Mouse (Mus musculus) mouse trophoblast stem cell (cell line): ENCODE measurements around the gene Rad1.
"Not testable (repeated sequence)": the region's sequence is repeated elsewhere in the genome, so short reads cannot be mapped to it uniquely, and the experiment has no call there.

Experiments
- in situ Hi-C, 2 experiments: fragments of 300-500 bp; cut with MseI, MboI; formaldehyde crosslinking; loops; 2 replicates in 1 of 2; 3 replicates in 1 of 2; pipeline ENCODE4 v1.15.1; 2025

Gene Rad1

DNA sequence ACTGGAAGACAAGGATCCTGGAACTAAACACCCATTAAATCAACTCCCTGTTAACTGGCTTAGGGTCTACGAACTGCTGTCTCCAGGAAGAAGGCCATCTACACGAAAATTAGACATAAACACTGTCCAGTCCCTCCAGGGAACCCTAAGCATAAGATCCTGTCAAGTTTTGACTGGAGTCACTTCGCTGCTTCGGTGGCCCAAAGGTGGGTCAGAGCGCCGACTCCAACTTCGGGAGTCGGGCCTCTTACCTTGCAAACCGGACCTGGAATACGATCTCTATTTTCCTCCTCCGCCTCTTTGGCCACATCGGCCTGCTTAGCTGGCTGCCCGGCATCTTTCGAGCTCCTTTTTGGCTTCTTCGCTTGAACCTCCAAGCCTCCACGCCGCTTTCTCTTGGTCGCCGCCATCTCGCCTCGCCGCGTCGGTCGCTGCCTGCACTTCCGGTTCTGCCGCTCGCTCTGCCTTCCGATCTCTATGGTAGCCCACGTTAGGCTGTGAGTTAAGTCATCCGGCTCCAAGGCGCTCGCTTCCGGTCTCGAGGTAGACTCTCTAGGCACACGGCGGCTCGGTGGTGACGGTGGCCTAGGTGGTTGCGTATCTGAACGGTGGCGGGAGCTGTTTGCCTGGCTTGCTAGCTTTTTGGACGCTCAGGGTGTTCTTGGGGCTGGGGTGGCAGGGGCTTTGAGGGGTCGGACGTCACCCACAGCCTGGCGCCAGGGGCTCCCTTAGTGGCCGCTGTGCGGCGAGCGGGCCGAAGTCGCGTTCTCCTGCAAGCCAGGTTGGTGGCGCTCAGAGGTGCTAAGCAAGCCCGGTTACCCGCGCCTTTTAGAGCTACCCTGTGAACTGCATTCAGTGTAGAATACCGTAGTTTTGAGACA lies at the start of gene Rad1, which contains the start of gene Brix1:
Gene Rad1, plus strand, starts transcription at position 535 of the 881 bp plus-strand sequence.
Gene Brix1, minus strand, starts transcription at position 464 of the 881 bp plus-strand sequence.
- in situ Hi-C loops = no loop called here

DNA sequence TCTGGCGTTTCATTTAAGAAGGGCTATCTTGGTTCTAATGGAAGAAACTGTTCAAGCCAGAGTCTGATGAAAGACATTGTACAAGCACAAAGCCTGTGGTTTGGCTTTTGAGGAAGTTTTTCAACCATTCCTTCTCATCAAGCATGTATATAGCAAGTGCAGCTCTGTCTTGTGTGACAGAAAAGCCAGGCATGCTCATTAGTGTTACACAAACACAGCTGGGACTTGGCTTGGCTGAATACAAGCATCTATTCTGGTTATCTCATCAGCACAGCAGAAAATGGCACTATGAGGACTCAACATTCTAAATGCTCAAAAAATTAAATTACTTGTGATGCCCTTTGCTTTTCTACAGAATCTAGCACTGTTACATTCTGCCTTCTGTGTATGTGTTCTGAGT lies 48.9 kb upstream of the Rad1 start:
- in situ Hi-C loops = no loop called here

DNA sequence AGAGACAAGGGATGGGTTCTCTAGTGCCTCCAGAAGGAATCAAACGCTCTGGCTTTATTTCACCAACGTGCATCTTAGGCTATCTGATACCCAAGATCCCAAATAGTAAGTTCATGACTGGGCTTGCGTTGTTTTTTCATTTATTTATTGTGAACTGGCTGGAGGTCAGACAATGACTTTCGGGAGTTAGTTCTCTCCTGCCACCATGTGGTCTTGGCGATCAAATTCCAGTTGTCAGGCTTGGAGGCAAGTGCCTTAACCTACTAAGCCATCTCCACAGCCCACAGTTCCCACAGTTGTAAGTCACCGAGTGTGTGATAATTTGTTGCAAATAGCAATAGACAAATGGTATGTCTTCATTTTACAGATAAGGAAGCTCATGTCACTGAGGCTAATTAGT lies 45.9 kb upstream of the Rad1 start:
- in situ Hi-C loops = no loop called here

GRCm38 (mm10) chr15:10441493-10441892 lies 44.3 kb upstream of the Rad1 start:
- in situ Hi-C loops = no loop called here

- in situ Hi-C loops = no loop called here
These were observed 43.5 kb upstream of the Rad1 start for GRCm38 (mm10) chr15:10442275-10442674.

GRCm38 (mm10) chr15:10447102-10447501 lies 38.7 kb upstream of the Rad1 start:
- in situ Hi-C loops = no loop called here

DNA sequence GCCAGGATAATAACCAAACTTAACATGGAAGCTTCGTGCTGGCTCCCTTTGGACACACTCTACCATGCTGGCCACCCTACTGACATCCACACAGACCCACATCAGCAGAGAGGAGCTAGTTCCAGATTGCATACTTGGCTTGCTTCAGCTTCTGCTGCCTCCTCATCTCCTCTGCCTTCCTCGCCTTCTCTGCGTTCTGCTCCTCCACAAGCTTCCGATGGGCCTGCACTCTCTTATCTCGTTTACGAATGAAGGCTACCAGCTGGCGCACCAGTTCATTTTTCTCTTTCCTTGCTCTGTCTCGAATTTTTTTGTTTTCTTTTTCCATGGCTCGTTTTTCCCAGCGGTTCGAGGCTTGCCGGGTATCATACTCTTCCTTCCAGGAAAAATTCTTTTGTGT lies 24.8 kb upstream of the Rad1 start:
- in situ Hi-C loops = no loop called here

DNA sequence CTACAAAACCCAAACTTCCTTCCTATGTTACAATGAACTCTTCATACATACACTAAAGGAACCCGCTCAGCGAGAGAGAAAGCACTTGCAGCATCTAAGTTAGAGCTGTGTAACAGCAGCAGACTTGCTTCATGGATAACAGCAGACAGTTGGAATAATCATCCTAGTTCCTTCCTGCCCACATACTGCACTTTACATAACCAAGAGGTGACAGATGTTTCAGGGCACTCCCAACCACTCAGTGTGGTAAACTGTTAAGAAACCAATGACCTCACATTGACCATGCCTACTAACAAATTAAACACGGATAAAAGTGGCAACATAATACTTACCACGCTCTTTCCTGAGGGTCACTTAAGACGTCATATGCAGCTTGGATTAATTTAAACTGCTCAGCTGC lies 22.3 kb upstream of the Rad1 start:
- in situ Hi-C loops = no loop called here

DNA sequence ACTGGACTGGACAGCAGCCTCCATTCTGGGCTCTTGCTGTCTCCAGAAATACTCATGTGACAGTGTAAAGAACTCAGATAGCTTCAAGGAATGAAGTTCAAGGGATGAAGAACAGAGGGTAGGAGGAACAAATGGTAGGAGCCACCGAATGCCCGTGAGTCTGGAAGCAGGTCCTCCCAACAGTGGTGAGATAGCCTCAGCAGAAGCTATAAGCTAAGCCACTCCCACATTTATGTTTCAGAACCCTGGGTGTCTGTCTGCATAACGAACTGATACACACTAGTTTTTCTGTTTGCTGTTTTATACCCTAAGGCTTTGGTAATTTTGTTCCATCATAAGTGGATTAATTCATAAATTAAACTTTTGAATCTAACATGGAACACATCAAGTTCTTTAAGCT lies 21.1 kb upstream of the Rad1 start:
- in situ Hi-C loops = no loop called here

- in situ Hi-C loops = no loop called here
These were observed 17.1 kb upstream of the Rad1 start for GRCm38 (mm10) chr15:10468761-10469160.

DNA sequence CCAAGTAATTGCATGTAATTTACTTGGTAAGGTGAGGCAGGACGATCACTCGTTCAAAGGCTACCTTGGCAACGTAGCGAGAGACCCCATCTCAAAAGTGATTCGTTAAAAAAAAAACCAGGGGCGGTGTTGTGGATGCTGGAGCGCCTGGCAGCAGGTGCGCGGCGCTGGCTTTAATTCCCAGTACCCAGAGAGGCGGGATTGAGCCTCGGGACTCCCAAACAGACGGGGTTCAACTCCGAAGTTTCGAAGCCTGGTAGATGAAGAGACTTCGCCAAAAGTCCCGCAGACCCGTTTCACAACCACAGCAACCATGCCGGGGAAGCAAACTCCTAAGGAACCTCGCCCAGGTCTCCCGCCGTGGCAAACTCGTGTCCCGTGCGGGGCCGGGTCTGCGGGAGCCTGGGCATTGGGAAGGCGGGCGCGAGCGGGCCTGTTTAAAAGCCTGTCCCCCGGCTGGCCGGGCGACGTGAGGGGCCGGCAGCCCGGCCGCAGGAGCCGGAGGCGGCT lies 16.1 kb upstream of the Rad1 start:
- in situ Hi-C loops = no loop called here

GRCm38 (mm10) chr15:10470151-10470831 lies 15.5 kb upstream of the Rad1 start, which contains the start of gene Dnajc21:
Gene Dnajc21, minus strand, starts transcription at chr15:10470516.
- in situ Hi-C loops = no loop called here

DNA sequence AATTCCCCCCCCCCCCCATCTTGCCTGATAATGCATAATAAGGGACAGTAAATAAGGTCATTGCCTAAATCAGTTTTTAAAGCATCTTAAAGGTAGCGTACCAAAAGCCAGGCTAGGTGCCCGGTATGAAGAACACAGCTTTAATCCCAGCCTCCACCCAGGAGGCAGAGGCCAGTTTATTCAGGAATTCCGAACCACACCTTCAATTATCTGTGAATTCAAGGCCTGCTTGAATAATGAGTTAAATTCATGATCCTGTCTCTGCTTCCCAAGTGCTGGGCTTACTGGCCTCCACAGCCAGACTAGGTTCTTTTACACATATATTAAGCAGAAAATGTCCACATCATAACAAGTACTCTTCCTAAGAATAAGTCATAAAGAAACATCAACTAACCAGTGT lies 14.9 kb upstream of the Rad1 start:
- in situ Hi-C loops = no loop called here

- in situ Hi-C loops = no loop called here
These were observed 584 bp downstream of the Rad1 start for GRCm38 (mm10) chr15:10486365-10486839.

DNA sequence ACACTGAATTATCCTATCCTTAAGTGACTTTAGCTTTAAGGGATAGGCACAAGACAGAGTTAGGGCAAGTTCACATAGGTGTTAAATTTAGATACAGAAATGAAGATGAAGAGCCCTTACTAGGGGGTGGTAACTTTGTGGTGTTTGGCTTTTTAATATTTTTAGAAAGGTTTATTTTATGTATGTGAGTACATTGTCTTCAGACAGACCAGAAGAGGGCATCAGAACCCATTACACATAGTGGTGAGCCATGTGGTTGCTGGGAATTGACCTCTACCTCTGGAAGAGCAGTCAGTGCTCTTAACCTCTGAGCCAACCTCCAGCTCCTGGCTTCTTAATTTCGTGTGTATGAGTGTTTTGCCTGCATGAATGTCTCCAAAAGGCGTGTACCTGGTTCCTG lies 1.4 kb downstream of the Rad1 start:
- in situ Hi-C loops = no loop called here

DNA sequence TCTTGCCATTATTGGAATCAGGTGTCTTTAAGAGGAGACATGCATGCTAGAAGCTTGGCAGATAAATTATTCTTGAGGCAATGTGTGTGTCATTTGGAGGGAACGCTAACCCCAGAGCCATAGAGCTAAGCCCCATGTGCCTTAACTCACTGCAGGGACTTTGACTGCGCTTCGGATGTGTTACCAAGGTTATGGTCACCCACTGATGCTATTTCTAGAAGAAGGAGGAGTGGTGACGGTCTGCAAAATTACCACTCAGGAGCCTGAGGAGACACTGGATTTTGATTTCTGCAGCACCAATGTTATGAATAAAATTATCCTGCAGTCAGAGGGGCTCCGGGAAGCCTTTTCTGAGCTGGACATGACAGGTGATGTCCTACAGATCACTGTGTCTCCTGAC lies 4.3 kb downstream of the Rad1 start:
- in situ Hi-C loops = no loop called here

- in situ Hi-C loops = no loop called here
These were observed 10.1 kb downstream of the Rad1 start for GRCm38 (mm10) chr15:10495944-10496343.

DNA sequence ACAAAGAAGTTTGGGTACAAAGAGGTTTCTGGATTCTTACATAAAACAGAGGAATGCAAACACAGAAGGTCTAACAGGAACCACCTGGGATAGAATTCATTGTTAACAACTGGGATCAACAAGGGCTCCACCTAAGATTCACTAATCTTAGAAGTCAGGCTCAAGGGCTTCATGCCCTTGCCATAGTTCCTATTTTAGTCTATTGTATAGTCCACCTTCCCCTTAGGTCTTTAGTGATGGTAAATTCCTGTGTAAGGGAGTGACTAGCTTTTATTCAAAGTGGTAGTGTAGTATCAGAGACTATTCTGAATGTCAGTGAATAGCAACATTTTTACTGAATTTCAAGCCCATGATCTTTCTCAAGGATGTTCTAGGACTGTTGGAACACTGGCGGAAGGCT lies 10.9 kb downstream of the Rad1 start:
- in situ Hi-C loops = not testable (repeated sequence)

GRCm38 (mm10) chr15:10499593-10499992 lies 13.8 kb downstream of the Rad1 start:
- in situ Hi-C loops = no loop called here

DNA sequence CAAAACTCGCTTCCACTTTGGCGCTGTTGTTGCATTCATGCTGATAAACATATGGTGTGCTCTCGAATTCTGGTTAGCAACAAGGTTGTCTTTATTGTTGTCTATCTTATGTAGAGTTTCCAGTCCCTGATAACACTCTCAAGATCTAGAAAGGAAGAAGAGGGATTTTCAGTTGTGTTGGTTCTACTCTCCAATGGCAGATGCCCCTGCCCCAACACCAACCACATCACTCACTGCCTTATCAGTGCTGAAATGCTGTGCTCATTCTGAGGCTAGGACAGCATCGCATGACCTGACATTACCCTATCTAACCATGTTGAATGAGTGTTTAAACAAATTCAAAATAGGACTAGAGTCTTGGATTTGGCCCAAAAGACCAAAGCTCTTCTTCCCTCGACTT lies 14.2 kb downstream of the Rad1 start:
- in situ Hi-C loops = loop anchor here (25.0 kb wide), 1 partner anchor 387 kb away; no protein-coding TSS in a partner anchor

DNA sequence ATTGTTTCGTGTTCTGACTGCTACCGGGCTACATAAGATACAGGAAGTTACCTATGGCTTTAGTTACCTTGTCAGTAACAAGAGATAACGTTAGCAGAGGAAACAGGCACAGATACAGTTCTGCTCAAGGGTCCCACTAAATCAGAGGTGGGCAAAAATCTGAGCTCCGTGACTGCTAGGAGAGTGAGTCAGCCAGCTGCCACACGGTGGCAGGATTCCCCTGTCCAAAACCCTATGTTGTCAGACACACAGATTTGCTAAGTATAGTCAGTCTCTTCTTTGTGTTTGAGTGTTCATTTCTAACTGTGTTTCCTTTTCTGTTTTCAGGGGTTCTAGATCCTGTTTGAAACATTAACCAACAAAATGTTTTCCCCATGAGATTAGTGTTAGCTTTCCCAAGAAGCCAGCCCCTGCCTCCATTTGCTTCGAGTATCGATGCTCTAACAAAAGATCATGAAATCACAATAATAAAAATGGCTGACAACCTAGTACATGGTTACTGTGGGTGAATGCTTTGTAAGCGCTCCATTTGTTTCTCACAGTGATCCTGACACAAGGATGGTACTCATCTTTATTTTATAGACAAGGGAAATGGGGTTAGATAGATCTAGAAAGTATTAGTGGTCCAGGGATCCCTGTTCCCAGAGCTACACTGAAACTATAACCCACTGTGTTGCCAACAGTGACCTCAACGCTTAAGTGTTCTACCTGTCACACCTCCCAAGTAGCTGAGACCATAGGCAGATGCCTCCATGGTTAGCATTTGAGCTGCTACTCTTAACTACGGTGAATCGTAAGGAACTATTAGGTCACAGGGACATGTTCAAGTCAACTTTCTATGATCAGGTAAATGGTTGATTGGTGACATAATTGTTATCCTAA lies 15.3 kb downstream of the Rad1 start:
- in situ Hi-C loops = loop anchor here (25.0 kb wide), 1 partner anchor 386 kb away; no protein-coding TSS in a partner anchor
